Mouse (Mus musculus) lung, postnatal 25 days (tissue): Measurements from ENCODE around the gene Ptprn2.
A peak's percentile ranks its signal among the peaks of the same experiment; 100 is the strongest.

Experiments used
- DNase-seq: peaks from one replicate; pipeline ENCODE4 v3.0.0; 2022; ENCODE audit warnings: low spot score

The Ptprn2 gene

DNA sequence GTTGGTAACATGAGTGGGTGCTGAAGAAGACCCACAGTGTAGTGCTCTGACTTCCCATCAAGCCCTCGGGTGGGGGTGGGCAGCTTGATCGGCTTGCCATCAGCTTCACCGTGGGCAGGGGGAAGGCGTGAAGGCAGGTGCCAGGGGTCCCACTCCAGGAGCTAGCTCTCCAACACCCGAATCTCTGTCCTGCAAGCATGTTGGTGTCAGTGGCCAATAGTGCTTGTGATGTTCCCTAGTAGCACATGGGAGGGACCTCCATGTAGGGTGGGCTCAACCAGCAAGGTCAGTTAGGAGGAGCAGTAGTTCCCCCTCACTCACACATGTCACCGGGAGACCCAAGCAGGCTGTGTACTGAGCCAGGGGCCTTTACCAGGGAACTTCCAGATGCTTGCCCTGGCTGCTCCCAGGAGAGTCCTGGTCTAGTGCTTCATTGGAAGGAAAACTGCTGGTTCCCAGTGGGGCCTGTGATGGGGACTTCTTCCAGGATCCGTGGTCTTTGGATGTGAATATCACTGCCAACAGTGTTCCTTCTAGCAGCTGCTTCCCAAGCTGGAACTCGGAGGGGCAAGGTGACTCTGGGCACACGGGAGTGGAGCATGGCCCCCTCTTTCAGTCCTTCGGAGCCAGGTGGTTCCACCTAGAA, 569.5 kb downstream of the Ptprn2 start:
- DNase-seq: no peak

DNA sequence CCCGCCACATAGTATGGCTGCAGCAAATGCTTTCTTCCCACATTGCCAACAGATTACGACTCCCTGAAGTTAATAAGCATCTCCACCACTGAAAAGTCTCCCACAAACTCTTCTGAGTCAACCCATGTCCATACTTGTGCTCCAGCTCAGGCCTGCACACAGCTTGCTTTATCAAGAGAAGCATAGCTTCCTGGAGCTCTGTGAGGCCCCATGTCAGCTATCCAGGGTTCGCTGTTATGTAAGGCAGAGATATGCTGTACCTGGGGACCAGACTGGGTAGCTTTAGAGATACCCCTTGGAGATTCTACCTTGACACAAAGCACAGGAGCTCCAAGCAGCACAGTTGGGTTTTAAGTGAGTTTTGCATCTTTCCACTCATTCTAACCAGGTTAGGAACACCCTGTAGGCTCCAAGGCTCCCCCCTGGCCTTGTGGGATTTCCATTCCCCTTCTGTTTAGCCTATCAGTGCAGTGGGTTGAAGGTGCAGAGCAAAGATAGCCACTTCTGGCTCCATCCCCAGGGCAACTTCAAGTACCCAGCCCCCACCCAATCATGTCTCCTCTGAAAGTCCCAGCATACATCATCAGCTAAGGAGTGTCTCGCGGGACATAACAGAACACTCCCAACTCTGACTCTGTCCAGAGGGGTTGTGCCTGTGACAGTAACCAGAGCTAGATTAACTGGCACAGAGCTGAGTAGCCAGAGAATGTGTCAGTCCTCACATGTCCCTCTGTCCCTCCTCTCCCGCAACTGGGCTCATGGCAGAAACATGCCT, 572.9 kb downstream of the Ptprn2 start:
- no peak for DNase-seq

DNA sequence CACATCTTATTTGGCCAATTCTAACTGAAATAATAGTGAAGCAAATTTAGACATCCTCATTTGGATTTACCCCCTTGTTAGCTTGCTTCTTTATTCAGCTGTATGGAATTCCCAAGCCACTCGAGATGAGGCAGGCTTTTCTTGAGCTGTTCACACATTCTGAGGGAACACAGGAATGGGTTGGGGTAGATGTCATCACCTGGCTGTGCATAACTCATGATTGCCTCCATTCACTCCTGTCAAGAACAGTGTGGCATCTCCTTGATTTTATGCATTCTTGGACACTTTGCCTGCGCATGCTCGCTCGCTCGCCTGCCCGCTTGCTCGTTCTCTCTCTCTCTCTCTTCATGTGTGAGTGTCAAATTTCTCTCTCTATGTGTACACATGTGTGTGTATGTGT, 573.5 kb downstream of the Ptprn2 start:
- DNase-seq: no peak

DNA sequence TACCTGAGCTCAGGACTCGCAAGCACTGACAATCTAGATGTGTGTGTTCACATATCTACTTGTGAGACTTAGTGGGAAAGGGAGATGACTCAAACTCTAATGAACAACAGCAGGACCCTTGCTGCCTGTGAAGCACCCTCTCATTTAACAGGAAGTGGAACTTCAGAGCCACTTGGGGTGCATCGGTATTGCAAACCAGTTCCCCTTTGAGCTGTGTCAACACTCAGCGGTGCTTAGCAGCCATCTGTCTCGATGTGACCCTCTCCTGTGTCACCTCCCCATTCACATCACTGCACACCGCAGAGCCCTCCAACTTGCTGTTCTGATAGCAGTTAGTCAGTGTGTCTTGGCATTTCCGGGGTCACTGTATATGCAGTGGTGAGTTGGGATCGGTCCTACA, 592.1 kb downstream of the Ptprn2 start:
- no peak for DNase-seq

DNA sequence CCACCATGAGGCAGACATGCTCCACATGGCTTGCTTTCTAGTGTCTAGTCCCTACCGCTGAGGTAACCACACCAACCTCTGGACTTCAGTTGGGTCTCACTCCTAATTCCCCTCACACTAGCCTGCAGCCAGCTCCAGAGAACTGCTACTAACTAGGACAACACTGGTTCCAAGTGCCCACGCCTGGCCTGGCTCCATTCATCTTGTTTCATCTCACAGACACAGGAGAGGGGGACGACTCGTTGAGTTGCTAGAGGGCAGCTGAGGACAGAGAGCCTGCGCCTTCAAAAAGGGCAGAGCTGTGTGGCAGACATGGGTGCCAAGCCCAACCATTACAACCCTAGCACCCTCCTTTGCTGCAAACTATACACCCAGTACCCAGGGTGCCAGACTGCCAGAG, 593.4 kb downstream of the Ptprn2 start:
- DNase-seq: no peak

DNA sequence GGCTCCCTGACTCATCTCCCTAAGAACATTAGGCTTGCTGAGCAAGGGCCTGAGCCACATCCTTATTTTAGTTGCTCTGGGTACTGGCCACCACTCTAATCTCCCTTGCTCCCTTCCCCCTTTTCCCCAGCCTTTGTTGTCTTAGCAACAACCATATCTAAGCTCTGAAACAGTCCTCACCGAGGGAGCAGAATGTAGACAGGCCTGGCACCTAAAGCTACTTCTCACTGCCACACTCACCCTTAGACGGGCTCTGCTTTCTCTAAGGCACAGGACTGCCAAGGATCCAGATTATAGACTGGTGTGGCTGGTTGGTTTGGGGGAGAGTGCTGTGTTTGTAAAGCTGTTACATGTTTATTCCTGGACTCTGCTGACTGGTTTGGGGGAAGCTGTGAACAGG, 594.2 kb downstream of the Ptprn2 start:
- no peak for DNase-seq

DNA sequence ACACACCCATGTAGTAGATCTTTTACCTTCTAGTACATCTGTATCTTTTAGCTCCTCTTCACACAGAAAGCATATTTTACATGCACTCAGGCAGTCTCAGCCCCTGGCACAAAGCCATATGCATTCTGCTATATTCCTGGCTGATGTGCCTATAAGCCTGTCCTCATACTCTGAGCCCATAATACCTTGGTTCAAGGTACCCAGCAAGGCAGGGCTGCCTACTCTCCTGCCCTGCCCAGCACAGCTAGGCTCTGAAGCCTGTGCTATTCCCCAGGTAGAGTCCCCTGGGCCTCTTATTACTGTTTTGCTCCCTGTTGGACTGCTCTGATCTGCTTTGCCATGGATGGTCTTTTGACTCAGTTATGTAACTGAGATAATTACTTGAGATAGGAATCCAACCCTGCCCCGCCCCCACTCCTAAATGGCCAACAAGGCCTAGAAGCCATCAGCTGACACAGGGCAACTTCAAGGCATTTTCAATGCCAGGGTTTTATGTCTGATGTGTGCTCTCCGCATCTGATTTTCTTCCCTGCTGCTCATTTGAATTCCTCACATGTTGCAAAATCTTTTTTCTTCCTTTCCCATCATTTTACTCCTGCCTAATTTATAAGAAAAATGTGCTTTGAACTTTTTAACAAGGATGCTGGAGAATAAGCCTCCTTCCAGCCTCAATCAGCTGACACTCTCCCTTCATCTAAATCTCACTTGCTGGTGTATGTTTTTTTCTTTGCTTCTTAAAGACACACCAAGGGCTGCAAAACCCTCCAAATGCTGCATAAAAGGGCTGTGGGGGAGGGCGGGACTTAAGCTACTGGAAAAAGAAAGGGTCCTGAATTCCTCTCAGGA, 598.6 kb downstream of the Ptprn2 start:
- no peak for DNase-seq

DNA sequence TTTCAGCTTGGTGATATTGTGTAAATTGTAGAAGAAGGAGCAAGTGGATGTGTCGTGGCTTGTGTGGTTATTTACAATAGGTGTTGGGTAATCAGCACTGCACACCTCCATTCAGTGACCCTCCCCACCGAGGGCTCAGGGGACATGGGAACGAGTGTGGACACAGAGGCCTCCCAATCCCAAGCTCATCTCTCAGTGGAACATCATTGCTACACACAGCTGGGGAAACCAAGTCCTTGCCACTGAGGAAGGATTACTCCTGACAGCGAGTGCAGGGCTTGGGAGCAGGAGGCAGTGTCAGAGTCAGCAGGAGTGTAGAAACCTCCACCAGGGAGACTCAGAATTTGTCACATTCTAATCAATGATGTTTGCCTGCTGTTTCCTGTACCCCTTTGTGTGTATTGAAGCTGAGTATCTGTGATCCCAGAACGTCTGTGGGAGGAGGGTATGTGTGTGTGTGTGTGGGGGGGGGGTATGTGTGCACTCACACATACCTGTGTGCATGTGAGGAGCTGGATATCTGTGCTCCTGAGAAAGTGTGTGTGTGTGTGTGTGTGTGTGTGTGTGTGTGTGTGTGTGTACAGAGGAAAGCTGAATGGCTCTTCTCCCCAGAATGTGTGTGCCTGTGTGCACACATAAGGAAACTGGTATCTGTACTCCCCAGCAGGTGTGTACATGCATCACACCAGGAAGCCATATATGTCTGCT, 599.3 kb downstream of the Ptprn2 start:
- no peak for DNase-seq

DNA sequence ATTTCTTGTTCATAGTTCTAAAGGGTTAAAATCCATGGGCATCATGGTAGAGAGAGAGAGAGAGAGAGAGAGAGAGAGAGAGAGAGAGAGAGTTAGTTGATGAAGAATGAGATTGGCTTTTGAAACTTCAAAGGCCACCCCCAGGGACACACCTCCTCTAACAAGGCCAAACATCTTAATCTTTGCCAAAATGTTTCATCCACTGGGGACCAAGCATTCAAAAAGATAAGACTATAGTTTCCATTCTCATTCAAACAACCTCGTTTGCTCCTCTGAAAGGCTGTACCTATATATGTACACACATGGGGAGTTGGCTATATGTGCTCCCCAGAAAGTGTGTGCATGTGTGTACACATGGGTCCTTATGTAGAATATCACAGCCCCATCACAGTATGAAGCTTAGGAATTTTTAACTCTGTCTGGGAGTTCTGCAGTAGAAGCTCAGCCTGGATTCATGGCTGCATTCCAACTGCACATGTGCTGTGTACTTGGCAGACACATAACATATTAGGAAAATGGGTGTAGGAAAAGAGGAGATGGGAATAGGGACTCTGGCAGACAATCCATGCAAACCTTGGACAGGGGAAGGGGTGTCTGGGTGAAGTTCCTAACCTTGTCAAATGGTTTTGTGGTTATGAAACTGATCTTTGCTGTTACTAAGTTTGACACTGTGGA, 600.3 kb downstream of the Ptprn2 start:
- DNase-seq: peak; percentile 15

DNA sequence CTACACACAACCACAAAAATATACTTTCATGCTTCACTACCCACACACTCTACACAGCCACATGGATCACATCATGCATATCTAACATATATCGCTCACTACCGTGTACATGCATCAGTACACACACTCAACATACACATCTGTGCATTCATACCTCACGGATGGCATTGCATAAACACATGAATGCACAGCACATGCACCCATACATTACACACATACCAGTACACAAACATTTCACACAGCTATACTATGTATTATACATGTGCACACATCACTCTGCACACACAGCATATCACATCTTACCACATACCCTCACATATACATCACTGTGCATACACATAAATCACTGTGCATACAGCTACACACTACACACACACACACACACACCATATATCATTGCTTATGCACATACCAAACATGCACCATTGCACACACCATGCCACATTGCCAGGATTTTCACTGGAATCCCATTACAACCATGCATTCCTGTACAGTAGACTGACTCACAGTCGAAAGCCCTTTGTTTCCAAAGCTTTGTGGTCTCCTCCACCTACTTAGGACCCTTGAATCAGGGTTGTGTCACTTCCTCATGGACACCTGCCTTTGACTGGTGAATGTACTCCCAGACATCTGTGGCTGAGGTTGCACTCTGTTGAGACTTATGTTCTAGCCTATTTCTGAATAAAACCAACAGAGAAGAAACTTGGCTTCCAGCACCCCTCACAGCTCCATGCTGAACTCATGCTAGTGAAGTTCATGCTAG, 607.0 kb downstream of the Ptprn2 start:
- no peak for DNase-seq

DNA sequence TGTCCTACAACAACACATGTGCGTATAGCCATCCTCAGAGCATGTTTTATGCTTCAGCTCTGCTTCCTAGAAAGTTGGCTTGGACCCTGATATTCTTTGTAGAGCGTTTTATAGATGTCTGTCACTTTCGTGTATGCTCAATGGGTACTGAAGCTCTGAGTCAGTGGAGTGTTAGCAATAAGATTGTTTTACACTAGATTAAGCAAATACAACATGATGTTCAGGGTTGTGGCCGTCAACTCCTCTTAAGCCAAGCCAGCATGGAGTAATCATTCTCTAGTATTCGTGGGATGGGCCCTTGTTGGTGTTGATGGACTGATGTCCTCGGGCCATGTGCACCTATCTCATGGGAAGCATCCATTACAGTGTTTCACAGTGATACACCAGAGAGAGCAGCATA, 610.4 kb downstream of the Ptprn2 start:
- no peak for DNase-seq

DNA sequence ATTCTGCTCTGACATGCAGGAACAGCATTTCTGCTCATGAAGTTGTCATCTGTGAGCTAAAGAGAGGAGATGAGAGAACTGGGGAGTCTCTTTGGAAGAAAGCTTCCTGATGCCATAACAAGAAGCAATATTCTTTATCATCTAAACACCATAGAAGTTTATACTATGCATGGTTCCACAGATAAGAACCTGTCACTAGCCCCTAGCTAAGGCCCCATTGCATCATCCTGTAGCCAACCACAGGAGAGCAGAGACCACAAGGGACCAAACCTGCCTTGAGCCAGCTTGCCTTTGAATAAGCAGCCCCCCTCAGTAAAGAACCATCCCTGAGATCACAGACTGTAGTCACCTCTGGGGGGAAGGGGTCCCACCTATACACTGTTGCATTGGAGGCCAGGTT, 612.8 kb downstream of the Ptprn2 start:
- no peak for DNase-seq

DNA sequence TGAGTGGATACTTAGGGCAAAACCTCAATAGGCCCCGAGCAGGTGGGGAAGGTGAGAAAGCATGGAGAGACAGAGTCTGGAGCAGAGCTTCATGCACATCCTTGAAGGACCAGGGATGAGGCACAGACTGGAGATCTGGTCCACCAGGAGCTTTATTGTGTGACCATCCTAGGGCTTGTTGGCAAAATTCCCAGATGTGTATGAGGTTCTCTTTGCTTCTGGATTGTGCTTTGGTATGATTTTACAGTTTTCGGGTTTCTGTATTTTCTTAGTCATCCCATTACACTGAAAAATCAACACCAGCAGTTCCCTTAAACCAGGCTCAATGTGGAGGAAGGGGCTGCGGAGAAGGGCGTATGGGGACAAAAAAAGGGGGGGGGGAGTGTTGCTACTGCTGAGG, 621.2 kb downstream of the Ptprn2 start:
- no peak for DNase-seq

DNA sequence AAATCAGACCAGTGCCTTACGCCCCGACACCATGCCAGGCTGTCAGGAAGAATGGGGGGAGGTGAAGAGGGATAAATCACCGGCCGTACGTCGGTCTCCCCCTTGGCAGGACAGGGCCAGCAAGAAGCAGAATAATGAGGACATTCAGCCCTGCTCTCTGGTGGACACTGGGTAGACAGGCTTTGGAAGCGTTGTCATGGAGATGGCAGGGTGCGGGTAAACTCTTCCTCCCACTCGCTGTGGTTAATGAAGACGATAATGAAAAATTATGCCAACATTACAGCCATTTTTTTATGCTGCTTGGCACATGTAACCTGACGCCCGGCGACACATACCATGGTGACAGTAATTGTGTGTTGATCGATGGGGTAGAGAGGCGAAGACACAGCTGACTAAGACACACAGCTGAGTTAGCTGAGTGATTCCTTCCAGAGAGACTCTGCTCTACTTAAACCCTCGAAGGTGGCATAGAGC, 621.7 kb downstream of the Ptprn2 start:
- peak; percentile 44 for DNase-seq

DNA sequence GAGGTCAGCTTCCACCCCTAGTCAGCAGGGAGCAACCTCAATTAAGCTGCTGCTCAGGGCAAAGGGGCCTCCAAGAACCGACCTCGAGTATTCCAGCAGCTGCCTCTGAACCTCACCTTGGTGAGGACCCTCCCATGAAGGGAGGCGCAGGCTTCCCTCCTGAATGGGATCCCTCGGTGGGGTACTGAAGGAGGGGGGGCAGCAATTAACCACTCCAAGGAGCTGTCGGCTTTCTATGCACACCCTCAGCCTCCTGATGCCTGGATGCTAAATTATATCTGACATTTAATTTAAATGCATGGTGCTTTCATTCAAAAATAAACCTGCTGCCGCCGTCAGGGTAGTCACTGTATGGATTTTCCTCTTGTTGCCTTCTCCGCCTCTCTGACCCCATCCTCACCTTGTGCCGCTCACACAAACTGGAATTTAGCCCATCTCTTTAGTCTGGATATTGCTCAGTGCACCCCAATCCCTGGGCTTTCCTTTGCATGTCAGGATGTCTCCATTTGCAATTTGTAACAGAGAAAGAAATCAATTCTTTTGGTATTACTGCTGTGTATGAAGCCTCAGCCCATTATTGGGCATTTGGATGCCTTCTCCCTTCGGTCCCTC, 629.8 kb downstream of the Ptprn2 start:
- no peak for DNase-seq

DNA sequence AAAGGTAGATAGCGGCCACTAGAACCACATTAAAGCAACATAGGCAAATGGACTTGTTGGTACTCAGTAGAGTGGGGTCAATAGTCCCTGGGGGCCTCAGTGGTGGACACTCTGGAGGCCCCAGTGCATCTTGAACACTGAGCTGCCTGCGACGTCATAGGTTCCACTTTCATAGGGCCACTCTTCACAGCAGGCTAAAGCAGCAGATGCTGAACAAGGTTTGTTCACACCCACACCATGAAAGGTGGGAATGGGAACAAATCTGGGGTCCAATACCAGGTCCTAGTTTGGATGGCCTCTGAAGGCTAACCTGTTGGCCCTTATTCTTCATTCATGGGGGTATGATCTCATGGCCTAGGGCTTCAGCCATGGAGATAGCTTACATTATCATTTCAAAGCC, 641.6 kb downstream of the Ptprn2 start:
- no peak for DNase-seq

DNA sequence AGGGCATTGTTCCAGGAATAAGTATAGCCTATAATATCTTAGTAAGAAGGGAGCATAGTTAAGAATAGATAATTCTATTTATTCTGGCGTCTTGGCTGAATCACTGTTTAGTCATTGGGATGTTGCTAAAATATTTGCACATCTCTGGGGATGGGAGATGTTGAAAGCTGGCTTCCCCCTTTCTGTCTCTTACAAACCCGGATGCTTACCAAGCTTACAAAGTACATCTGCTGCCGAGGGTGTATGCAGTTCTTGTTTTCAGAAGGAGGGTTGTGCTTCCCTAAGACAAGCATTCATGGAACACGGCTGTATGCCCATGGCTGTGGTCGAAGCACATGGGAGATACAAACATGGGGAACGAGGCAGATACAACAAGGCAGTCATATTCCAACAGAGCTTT, 642.0 kb downstream of the Ptprn2 start:
- no peak for DNase-seq

DNA sequence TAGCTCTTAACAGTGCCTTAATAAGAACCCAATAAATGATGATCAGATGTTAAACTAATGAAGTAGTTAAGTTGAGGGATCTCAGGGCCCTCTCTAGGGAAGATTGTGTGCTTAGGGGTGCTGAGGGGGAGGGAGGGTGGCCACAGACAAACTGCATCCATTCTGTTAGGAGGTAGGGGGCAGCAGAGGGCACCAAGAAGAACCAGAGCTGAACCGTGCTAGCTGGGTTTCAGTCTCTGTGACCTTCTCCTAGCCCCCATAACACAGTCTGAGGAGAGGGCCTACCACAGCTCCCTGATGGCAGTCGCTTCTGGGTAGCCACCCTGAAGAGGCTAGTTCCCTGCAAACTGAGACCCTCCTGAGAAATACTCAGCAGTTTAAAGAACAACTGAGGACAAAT, 646.6 kb downstream of the Ptprn2 start:
- DNase-seq: peak; percentile 10

DNA sequence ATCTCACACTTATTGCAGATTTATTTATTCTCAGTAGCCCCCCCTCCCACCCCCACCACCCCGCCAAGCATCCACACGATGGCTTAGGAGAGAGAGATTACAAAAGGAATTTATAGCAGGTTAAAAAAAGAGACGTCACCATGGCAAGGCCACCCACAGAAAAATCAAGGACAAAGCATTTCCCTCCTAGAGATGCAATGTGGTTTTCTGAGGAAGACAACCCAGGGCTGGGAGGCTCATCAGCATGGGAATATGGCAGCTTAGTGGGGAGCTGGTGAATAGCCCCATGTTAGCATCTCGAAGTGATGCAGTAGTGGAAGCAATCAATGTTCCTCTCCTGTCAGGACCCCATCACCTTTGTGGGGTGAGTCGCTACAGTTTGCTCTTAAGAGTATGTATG, 649.7 kb downstream of the Ptprn2 start:
- DNase-seq: no peak

DNA sequence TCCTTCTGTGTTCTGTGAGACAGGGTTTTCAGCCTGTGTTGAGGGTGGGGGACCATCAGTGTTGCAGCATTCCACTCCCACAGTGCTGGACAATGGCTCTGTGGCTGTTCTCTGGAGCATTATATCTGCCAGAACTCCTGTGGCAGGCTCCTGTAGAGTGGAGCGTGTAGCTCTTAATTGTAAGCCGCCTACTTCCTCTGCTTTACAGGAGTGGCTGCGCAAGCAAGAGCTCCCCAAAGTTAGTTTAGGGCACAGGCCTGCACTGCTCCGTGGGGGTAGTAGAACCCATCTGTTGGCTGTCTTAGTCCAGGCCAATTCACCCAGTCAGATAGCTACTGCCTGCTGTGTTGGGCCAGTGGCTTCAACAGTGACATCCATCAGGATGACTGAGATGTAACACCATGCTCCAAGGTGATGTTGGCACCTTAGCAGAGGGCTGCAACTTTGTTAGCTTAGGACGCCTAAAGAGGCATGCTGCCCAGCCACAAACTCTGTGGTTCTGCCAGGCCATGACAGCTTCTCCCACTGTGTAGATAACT, 651.0 kb downstream of the Ptprn2 start:
- no peak for DNase-seq
